Comparison of ENCODE assay signal across 20 mouse cellular contexts in the genomic region with DNA sequence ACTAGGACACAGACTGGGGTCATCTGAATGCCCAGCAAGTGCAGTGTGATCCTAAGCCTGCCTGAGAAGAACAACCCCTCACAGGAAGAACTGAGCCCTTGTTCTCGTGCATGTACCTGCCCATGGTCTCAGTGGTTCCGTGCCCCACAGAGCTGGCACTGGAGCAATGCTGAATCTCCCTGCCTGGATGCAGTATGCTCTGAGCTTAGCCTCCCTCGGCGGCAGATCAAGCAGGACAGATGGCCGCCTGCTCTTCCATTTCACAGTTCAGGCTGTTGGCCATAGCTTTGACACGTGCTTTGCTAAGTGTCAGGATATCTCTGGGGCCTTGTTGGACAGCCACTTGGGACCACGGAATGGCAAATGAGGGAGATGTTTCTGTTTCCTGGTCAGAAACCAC. TPM values are rescaled to one million over a fixed set of nuclear protein-coding genes. Genes with fewer than 3 reads are reported as not detected.
DNase-seq lines count a peak whose midpoint lies in the region; TF ChIP-seq lines count a peak whose summit lies in the region.
"Had no signal": no experiment of that assay in that cellular context is flagged by ENCODE, and none has a peak within 500 bp of the region (broad histone marks: within the 10 kb centered on the region; RNA-seq: fewer than 3 reads in every experiment).

No protein-coding gene starts in this region.

- H3K4me3 ChIP-seq in gastrocnemius, adult 2 months = no peak overlapping the region
- H3K4me3 ChIP-seq: embryonic facial prominence, embryonic 10.5 days; forebrain, embryonic 13.5 days; heart, embryonic 10.5 days; heart, embryonic 15.5 days; hindbrain, embryonic 10.5 days; hindbrain, embryonic 15.5 days had no signal

- DNase-seq in cerebellum, adult 11 months = peak; percentile 8
- DNase-seq in cerebellum, adult 8-10 months = no peak
- peak; percentile 29 for DNase-seq in cerebellum, adult 11-12 months
- peak; percentile 37 for DNase-seq in cerebellum, adult 9-11 months
- peak; percentile 36 to 45 for DNase-seq in cerebellum, postnatal 36 days
- DNase-seq in heart, postnatal 25 days (ENCODE audit: low spot score) = no peak
- DNase-seq in gastrocnemius, adult 2 months = no peak
- DNase-seq: adrenal gland, postnatal 14 days; forebrain, postnatal 0 days; gastrocnemius, postnatal 25 days; heart, adult 11 months; heart, postnatal 14 days; kidney, adult 8-10 months had no signal

- no peak for TF ChIP-seq CTCF in gastrocnemius, adult 2 months (IDR thresholded peaks at IDR 0.05)

- intact Hi-C loops in heart, postnatal 25 days (cut with DNase I) = no loop called here
- intact Hi-C loops in gastrocnemius, adult 2 months (cut with DNase I) = no loop called here

- H3K27ac ChIP-seq in gastrocnemius, adult 2 months = no peak overlapping the region
- H3K27ac ChIP-seq: embryonic facial prominence, embryonic 10.5 days; forebrain, embryonic 13.5 days; heart, embryonic 10.5 days; heart, embryonic 15.5 days; hindbrain, embryonic 10.5 days; hindbrain, embryonic 15.5 days had no signal

RNA-seq across cellular contexts. Expression of a gene that starts 33.2 kb away (rescaled TPM):
- total RNA-seq in heart, postnatal 25 days (2021) = 1 to 10 TPM; 1.2 TPM
- 1 to 10 TPM; 1.0 to 1.1 TPM for total RNA-seq in gastrocnemius, adult 2 months (2021)
- total RNA-seq: MEL had no signal

Comparison
In these comparisons a context has a peak if more than half of its experiments do, and no peak if none do; other contexts are left out.
1. DNase-seq: peak in cerebellum, adult 11 months (single experiment), cerebellum, adult 11-12 months (single experiment), cerebellum, adult 9-11 months (single experiment) and cerebellum, postnatal 36 days (2 of 2); none in cerebellum, adult 8-10 months (single experiment), heart, postnatal 25 days (single experiment) and gastrocnemius, adult 2 months (single experiment).